Mouse (Mus musculus): ENCODE data around the gene Ppp2r1a.

DNA sequence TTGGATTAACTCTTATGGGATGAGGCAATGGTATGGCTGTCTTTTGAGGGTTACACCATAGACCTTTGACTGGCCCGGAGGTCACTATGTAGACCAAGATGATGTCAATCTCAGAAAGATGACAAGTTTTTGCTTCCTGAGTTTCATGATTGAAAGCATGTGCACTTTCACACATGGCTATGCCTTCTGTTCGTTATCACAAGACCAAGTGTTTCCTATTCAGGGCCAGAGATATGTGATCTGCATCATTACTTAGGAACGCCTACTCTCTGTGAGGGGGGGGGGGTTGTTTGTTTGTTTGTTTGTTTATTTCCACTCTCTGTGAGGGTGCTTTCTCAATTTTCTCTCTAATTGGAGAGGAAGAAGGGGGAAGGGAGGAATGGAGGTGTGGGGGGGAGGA, 885 bp upstream of the Ppp2r1a start:
- no peak for TF ChIP-seq ZKSCAN1 (IDR thresholded peaks at IDR 0.05; ENCODE audit: low read depth, low read length)
- no peak for TF ChIP-seq ZC3H11A (IDR thresholded peaks at IDR 0.05; ENCODE audit: low read depth, low read length)
- TF ChIP-seq CTCF (IDR thresholded peaks at IDR 0.05 in 2 of 3, conservative IDR thresholded peaks at IDR 0.05 in 1 of 3; ENCODE audit: control insufficient read depth in 1 of 3, insufficient read depth in 1 of 3, low read depth in 2 of 3, low read length in 3 of 3, poor library complexity in 1 of 3, severe bottlenecking in 1 of 3), result no peak
- TF ChIP-seq GATA1 (IDR thresholded peaks at IDR 0.05; ENCODE audit: low read depth, low read length), result no peak
- TF ChIP-seq BHLHE40 (IDR thresholded peaks at IDR 0.05; ENCODE audit: borderline replicate concordance, low read depth, low read length), result no peak

All from MEL (cell line).